Mouse (Mus musculus): ENCODE measurements around the gene Prkcd.

DNA sequence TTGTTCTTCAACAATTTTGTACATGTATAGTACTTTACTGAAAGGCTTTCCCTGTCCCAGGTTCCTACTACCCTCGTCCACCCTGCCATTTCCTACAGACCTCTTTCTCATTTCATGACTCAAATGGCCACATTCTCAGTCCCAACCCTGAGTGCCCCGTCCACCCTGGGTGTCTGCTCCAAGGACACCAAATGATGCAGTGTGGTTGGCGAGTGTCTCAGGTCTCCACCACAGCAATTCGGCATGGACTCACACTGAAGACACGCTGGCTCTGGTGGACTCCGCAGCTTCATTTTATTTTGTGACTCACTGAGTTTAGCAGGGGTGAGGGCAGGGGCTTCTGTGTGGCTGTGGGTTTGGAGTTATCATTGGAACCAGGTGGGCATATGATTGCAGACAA, 44.2 kb upstream of the Prkcd start:
- TF ChIP-seq CTCF (IDR thresholded peaks at IDR 0.05; ENCODE audit: low read depth, low read length) (no peak), EP300 (IDR thresholded peaks at IDR 0.05; ENCODE audit: insufficient read depth, low read depth, low read length) (no peak)
